Mouse (Mus musculus) skeletal muscle tissue, adult 2 months (tissue): ENCODE data around the gene Pafah1b2.

Experiments used
- DNase-seq: peaks from one replicate; pipeline ENCODE4 v3.0.0-alpha.2; 2012; ENCODE audit warnings: low read depth, low spot score

Pafah1b2 gene

GRCm38 (mm10) chr9:46012091-46013008, at the start of gene Pafah1b2, which contains the start of gene Sik3:
Pafah1b2 (minus strand) TSS chr9:46012690.
Sik3 (plus strand) TSS chr9:46012820.
- peak; percentile 96 for DNase-seq

GRCm38 (mm10) chr9:46061696-46062425, 49.4 kb upstream of the Pafah1b2 start:
- DNase-seq, result peak; percentile 45

- DNase-seq, result no peak
Observed at GRCm38 (mm10) chr9:46060249-46060648, 47.8 kb upstream of the Pafah1b2 start.

- no peak for DNase-seq
Observed at GRCm38 (mm10) chr9:46058065-46058464, 45.6 kb upstream of the Pafah1b2 start.

GRCm38 (mm10) chr9:46053014-46053666, 40.6 kb upstream of the Pafah1b2 start:
- peak; percentile 26 for DNase-seq

- no peak for DNase-seq
Observed at GRCm38 (mm10) chr9:46050203-46050602, 37.7 kb upstream of the Pafah1b2 start.

GRCm38 (mm10) chr9:46049525-46049924, 37.0 kb upstream of the Pafah1b2 start:
- no peak for DNase-seq

GRCm38 (mm10) chr9:46046724-46047517, 34.4 kb upstream of the Pafah1b2 start:
- no peak for DNase-seq

- no peak for DNase-seq
Observed at GRCm38 (mm10) chr9:46043626-46044025, 31.1 kb upstream of the Pafah1b2 start.

- DNase-seq, result no peak
Observed at GRCm38 (mm10) chr9:46042387-46042786, 29.9 kb upstream of the Pafah1b2 start.

- DNase-seq, result no peak
Observed at GRCm38 (mm10) chr9:46041186-46041585, 28.7 kb upstream of the Pafah1b2 start.

GRCm38 (mm10) chr9:46038786-46039185, 26.3 kb upstream of the Pafah1b2 start:
- no peak for DNase-seq

- no peak for DNase-seq
Observed at GRCm38 (mm10) chr9:46036881-46037280, 24.4 kb upstream of the Pafah1b2 start.

GRCm38 (mm10) chr9:46035290-46035871, 22.9 kb upstream of the Pafah1b2 start:
- no peak for DNase-seq

- DNase-seq, result no peak
Observed at GRCm38 (mm10) chr9:46033862-46034261, 21.4 kb upstream of the Pafah1b2 start.

GRCm38 (mm10) chr9:46033058-46033457, 20.6 kb upstream of the Pafah1b2 start:
- DNase-seq, result no peak

- peak; percentile 52 for DNase-seq
Observed at GRCm38 (mm10) chr9:46032190-46032589, 19.7 kb upstream of the Pafah1b2 start.

- no peak for DNase-seq
Observed at GRCm38 (mm10) chr9:46030968-46031367, 18.5 kb upstream of the Pafah1b2 start.

GRCm38 (mm10) chr9:46030184-46030583, 17.7 kb upstream of the Pafah1b2 start:
- no peak for DNase-seq

GRCm38 (mm10) chr9:46029534-46029933, 17.0 kb upstream of the Pafah1b2 start:
- DNase-seq, result no peak

- no peak for DNase-seq
Observed at GRCm38 (mm10) chr9:46027994-46028393, 15.5 kb upstream of the Pafah1b2 start.
